Mouse (Mus musculus) liver, adult (tissue): ENCODE measurements at regions not wholly inside any gene's neighbourhood (a gene's known extent, or its start where the extent isn't known, plus 50 kb on each side); places are given as distances from the start of the nearest gene placed in this dataset.

Experiments
- GATA4 ChIP-seq: IDR thresholded peaks from 2 replicates; pipeline ENCODE4 v1.6.1; 2014; ENCODE audit warnings: mild to moderate bottlenecking, low read length; ENCODE audit not compliant: insufficient replicate concordance

- TF ChIP-seq GATA4, result no peak
These were observed 92.2 kb upstream of the Tsc22d2 start for GRCm38 (mm10) chr3:58322322-58322721.

DNA sequence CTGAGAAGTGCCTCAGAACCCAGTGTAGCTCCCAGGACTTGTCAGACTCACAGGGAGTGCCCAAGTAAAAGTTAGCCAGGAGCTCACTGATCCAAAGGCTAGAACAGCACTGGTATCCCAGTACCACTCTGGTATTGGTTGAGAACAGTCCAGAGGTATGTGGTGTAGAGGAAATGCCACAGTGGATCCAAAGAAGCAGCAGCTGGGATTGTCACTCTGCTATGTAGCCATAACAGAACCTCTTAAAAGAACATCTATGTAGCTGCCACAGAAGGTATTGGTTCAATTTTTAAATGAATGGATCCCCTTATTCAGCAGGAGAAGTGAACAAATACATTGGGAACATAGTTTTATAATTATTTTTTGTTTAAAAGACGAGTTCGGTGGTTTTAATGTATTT lies 86.8 kb upstream of the Tsc22d2 start:
- no peak for TF ChIP-seq GATA4

DNA sequence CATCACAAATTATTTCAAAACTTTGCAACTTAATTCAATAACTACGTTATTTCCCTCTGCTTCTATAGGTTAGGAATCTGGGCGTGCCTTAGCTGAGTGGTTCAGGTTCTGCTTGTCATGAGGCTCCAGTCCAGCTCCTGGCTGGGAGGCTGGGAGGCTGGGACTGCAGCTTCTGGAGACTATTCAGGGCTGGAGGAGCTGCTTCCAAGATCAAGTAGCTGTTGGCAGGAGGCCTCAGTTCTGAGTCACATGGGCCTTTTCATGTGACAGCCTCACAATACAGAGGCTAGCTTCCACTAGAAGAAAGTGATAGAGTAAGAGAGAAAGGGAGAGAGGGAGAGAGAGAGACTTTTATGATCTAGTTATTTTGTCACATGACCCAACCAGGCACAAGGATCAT lies 84.3 kb upstream of the Tsc22d2 start:
- TF ChIP-seq GATA4, result no peak

DNA sequence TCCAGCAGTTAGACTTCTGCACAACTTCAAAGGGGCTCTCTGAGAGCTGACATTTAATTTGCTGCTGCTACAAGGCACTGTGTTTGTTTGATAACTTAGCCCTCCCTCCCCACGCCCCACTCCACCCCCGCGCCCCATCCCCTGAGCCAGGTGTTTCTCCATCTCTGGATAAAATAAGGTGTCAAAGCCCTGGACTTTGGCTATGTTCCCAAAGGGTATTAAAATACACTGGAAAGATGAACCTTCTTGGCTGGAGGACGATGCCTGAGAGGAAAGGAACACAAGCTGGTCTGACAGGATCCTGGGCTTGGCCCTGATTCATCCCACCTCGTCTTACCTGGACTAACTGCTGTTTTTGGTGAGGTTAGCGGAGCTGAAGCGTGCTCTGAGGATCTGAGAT lies 80.5 kb upstream of the Tsc22d2 start:
- TF ChIP-seq GATA4, result no peak

- TF ChIP-seq GATA4, result no peak
These were observed 79.2 kb upstream of the Tsc22d2 start for GRCm38 (mm10) chr3:58335277-58335676.

- TF ChIP-seq GATA4, result no peak
These were observed 78.4 kb upstream of the Tsc22d2 start for GRCm38 (mm10) chr3:58336135-58336534.

DNA sequence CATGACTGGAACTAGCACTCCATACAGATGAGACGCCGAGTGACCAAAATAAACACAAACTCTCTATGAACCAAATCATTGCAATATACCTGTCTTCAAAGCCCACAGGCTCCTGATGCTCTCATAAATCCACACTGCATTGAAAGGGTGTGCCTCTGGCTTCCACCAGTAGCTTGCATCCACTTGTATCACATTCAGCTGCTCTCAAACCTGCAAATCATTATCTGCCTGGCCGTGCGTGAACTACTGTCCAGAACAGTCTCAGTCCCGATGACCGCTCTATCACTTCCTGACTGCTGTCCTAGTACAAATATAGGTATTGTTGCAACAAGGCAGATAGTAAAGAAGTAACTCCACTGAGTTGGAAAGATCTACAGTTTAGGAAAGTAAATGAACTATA lies 77.9 kb upstream of the Tsc22d2 start:
- no peak for TF ChIP-seq GATA4

GRCm38 (mm10) chr3:58338976-58339375 lies 75.5 kb upstream of the Tsc22d2 start:
- no peak for TF ChIP-seq GATA4

DNA sequence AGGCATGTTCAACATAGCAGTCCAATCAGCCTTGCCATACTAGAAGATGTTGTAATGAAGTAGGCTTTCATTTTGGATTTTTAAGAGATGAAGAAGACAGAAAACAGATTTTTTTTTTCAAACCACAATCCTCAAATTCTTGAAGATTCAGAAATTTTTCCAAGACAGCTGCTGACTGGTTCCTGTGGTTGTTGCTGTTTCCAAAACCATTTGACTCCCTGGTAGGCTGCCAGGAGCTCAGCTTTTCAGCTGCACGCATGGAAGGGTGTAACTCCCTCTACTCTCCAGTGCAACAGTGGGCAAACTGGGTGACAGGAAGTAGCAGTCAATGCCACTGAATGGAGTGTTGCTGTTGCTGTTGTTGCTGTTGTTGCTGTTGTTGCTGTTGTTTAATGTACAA lies 72.4 kb upstream of the Tsc22d2 start:
- no peak for TF ChIP-seq GATA4

GRCm38 (mm10) chr3:58362563-58362962 lies 52.0 kb upstream of the Tsc22d2 start:
- TF ChIP-seq GATA4, result no peak

DNA sequence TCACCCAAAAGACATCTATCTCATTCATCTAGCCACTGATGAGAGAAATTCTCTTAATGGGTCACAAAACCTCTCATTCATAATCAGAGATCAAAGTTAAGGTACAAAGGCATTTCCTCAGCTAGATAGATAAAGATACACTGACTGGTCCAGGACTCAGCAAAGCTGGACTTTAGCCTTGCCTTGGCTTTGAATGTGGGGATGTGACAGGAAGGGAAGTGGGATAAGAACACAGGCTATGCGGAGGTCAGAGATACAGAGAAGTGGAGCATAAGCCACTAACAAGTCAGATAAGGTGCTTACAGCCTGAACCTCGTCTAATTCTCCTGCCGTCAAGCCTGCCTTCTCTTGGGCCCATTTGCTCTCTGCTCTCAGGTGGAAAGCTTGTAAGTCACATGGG lies 50.0 kb upstream of the Tsc22d2 start:
- TF ChIP-seq GATA4, result no peak
